Mouse (Mus musculus) hindbrain, postnatal 0 days (tissue): ENCODE measurements at regions not wholly inside any gene's neighbourhood (a gene's known extent, or its start where the extent isn't known, plus 50 kb on each side); places are given as distances from the start of the nearest gene placed in this dataset.

Experiments
- ATAC-seq: fragments of 200-750 bp; cut with Nextera tagmentation; 2 replicates; pipeline ENCODE4 v1.8.0; 2017; ENCODE audit warnings: mild to moderate bottlenecking, moderate TSS enrichment, moderate library complexity
- DNase-seq: peaks from one replicate; pipeline ENCODE4 v3.0.0-alpha.2; 2015; ENCODE audit warnings: low spot score
- H3K27ac ChIP-seq: fragments of 300-500 bp; sonication (generic); 2 replicates; pipeline ENCODE4 v1.5.1; 2014; ENCODE audit warnings: mild to moderate bottlenecking
- H3K27me3 ChIP-seq: fragments of 300-500 bp; sonication (generic); 2 replicates; pipeline ENCODE4 v1.6.1; 2014; ENCODE audit warnings: low read length, mixed read lengths; ENCODE audit not compliant: insufficient read depth
- H3K36me3 ChIP-seq: fragments of 300-500 bp; sonication (generic); 2 replicates; pipeline ENCODE4 v1.6.1; 2014; ENCODE audit warnings: low read length, mixed read lengths; ENCODE audit not compliant: insufficient read depth
- H3K4me1 ChIP-seq: fragments of 300-500 bp; sonication (generic); 2 replicates; pipeline ENCODE4 v1.6.1; 2014; ENCODE audit warnings: antibody characterized with exemption, low read length, mixed read lengths; ENCODE audit not compliant: insufficient read depth
- H3K4me2 ChIP-seq: fragments of 300-500 bp; sonication (generic); 2 replicates; pipeline ENCODE4 v1.6.1; 2014; ENCODE audit warnings: low read depth, mild to moderate bottlenecking, low read length, moderate library complexity, mixed read lengths
- H3K4me3 ChIP-seq: fragments of 300-500 bp; sonication (generic); 2 replicates; pipeline ENCODE4 v1.5.1; 2014; ENCODE audit warnings: low read length
- H3K9ac ChIP-seq: fragments of 300-500 bp; sonication (generic); replicated peaks from 2 replicates; pipeline ENCODE4 v1.6.1; 2014; ENCODE audit warnings: mild to moderate bottlenecking, low read length, moderate library complexity, mixed read lengths
- H3K9me3 ChIP-seq: fragments of 300-500 bp; sonication (generic); 2 replicates; pipeline ENCODE4 v1.6.1; 2016; ENCODE audit warnings: low read length, mixed read lengths
- CTCF ChIP-seq: IDR thresholded peaks from 2 replicates; pipeline ENCODE4 v1.5.1; 2016; ENCODE audit warnings: antibody characterized with exemption, control low read depth, low read depth
- WGBS: fragments of 180-500 bp; shearing (Covaris S2); extraction: QIAGEN DNeasy Blood & Tissue Kit; methylation state at CpG from one replicate; pipeline ENCODE4 v1.1.7; 2014; 5-methylcytosine and 5-hydroxymethylcytosine counted together

DNA sequence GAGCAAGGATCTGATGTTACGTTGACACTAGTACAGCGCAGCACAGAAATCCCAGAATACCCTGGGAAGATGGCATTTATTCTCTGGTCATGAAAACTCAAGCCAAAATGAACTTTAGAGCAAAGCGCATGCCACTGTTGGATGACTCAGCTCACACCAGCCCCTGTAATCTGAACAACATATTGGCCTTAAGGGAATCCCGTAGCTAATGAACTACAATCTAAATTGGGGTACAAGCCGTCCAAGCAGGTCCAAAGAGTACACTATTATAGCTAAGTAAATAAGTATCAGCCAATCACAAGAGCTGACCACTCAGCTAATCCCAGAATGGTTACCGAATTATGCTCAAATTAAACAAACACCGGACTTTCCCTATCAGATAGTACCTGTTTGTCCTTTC, 62.0 kb upstream of the Acsl1 start:
- no peak overlapping the region for H3K9ac ChIP-seq

DNA sequence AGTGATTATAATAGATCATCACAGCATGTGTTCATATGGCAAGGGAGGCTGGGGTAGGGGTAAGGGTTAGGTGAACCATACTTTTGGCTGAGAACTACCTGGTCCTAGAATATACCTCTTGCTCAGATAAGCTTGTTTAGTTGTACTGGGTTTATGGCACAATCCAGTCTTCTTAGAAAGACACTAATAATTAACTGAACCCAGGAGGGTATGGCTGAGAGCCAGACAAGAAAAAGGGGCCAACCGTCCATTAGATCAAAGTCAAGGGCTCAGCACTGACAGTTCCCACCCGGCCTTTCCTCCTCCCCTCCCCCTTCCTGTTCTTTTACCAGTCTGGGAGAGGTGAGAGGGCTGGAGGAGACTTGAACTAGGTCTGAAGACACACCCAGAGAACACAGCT, 61.5 kb upstream of the Acsl1 start:
- ATAC-seq: no peak
- Histone ChIP-seq H3K4me2 (no peak overlapping the region), H3K27ac (no peak overlapping the region), H3K4me3 (no peak overlapping the region), H3K4me1 (no peaks in the 10 kb centered on the region), H3K36me3 (no peaks in the 10 kb centered on the region), H3K9me3 (no peaks in the 10 kb centered on the region), H3K27me3 (no peaks in the 10 kb centered on the region), H3K9ac (no peak overlapping the region)
- WGBS: 45% methylated on average over 2 of the region's 2 CpGs
- no peak for TF ChIP-seq CTCF
- DNase-seq: no peak

More for the DNA sequence above, 62.0 kb upstream of the Acsl1 start:
- no peaks in the 10 kb centered on the region for H3K4me1 ChIP-seq
- H3K4me2 ChIP-seq: no peak overlapping the region
- H3K4me3 ChIP-seq: no peak overlapping the region
- DNase-seq (no peak), ATAC-seq (no peak)
- no peaks in the 10 kb centered on the region for H3K27me3 ChIP-seq
- no peaks in the 10 kb centered on the region for H3K9me3 ChIP-seq
- 93% methylated on average over 7 of the region's 7 CpGs for whole genome bisulfite sequencing
- no peak for TF ChIP-seq CTCF
- no peak overlapping the region for H3K27ac ChIP-seq
- H3K36me3 ChIP-seq: no peaks in the 10 kb centered on the region

DNA sequence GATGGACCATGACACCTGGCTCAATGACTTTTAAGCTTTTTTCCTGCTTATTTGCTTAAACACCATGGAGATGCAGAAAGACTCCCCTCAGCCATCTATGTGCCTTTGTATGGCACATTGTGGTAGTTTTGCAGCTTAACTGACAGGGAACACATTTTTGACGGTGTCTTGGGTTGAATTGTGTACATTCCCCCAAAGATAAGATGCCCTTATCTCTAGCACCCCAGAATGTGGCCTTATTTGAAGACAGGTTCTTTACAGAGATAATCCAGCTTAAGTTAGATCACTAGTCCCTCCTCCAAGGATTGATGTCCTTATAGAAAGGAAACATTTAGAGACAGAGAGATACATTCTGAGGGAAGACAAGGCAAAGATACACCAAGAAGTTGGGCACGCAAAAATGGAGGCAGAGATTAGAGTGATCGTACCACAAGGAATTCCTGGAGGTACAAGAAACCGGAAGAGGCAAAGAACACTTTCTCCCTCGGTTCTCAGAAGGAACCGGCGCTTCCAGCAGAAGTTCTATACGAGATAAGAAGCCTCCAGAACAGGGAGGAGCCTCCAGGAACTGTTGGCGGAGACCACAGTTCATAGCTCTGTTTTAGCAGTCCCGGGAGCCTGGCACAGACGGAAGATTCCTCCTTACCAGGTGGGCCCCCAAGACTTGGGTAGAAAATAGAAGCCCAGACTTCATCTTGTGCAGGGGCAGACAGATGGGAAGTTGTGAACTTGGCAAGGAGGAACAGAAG, 58.8 kb upstream of the Acsl1 start:
- H3K4me2 ChIP-seq: no peak overlapping the region
- H3K27me3 ChIP-seq: no peaks in the 10 kb centered on the region
- no peak for DNase-seq
- H3K4me3 ChIP-seq: no peak overlapping the region
- no peak for ATAC-seq
- H3K27ac ChIP-seq: no peak overlapping the region
- 89% methylated on average over 11 of the region's 11 CpGs for WGBS
- no peaks in the 10 kb centered on the region for H3K9me3 ChIP-seq
- no peak for TF ChIP-seq CTCF
- no peak overlapping the region for H3K9ac ChIP-seq
- no peaks in the 10 kb centered on the region for H3K36me3 ChIP-seq
- H3K4me1 ChIP-seq: no peaks in the 10 kb centered on the region

DNA sequence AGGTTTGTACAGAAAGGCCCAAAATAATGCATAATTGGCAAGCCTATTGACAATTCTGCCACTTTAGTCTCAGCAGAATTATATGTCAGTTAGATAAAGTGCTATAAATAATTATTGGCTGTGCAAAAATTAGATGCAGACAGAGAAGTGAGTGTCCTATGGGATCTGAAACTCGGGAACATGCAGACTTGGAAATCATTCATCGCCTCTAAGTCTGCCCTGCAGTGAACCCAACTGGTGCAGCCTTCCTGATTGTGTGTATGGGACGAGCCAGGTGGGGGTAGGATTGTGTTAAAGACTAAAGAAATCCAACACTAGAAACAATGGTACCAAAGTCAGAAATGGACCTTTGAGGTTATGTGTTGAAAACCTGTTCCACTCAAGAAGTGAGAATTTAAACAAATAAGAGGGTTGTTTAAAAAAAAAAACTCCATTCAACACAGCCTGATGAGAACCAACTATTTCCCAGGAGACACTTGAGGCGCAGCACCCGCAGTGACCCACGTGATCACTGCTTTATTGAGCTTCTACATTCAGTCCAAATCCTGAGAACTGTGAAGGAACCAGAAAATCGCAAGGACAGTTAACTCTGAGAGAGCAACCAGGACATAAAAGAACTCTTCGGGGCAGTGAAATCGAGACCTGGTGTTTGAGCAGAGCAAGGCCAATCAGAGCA, 57.4 kb upstream of the Acsl1 start:
- Histone ChIP-seq H3K27ac (no peak overlapping the region), H3K4me3 (no peak overlapping the region), H3K4me1 (no peaks in the 10 kb centered on the region), H3K9ac (no peak overlapping the region), H3K27me3 (no peaks in the 10 kb centered on the region), H3K4me2 (no peak overlapping the region), H3K9me3 (no peaks in the 10 kb centered on the region), H3K36me3 (no peaks in the 10 kb centered on the region)
- 74% methylated on average over 9 of the region's 9 CpGs for WGBS
- DNase-seq (no peak), ATAC-seq (no peak)
- no peak for TF ChIP-seq CTCF

DNA sequence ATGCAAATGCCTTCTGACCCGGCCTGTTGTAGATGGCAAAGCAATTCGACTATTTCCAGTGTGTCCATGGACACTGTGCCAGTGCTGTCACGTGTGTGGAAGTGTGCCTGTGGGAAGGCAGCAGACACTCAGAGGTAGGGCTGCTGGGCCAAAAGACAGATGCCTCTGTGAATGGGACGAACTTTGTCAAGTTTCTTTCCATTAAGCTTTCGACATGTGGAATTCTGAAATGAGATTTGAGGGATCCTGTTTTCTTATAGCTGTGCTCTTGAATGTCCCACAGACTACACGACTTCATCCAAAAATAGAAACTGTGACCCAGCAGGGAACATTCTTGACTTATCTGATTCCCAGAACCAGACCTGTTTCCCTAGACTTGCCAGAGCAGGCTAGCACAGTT, 56.0 kb upstream of the Acsl1 start:
- Histone ChIP-seq H3K9me3 (no peaks in the 10 kb centered on the region), H3K9ac (no peak overlapping the region)
- TF ChIP-seq CTCF: no peak

DNA sequence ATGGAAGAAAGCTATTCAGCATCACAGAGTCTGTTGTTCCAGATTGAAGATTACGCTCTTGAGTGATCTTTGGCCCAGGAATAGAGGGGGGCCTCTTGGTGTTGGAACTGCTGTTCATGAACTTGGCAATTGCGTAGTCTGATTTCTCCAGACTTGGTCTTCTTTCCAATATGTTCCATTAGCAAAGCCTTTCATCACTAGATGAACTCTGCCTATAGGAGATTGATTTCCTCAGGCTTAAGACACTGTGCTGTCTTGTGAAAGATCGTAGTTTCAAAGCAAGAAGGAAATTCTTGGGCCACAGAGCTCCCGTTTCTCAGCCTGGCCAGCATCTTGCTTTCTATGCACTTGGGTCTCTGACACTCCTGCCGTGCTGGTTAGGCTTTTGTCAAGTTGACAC, 51.4 kb upstream of the Acsl1 start:
- ATAC-seq (no peak), DNase-seq (no peak)
- no peak for TF ChIP-seq CTCF
- no peaks in the 10 kb centered on the region for H3K4me1 ChIP-seq
- no peak overlapping the region for H3K27ac ChIP-seq
- H3K27me3 ChIP-seq: no peaks in the 10 kb centered on the region
- H3K9me3 ChIP-seq: no peaks in the 10 kb centered on the region
- H3K4me2 ChIP-seq: no peak overlapping the region
- H3K36me3 ChIP-seq: no peaks in the 10 kb centered on the region
- no peak overlapping the region for H3K4me3 ChIP-seq
- no peak overlapping the region for H3K9ac ChIP-seq
- WGBS: 77% methylated on average over 5 of the region's 5 CpGs

More for the DNA sequence above, 56.0 kb upstream of the Acsl1 start:
- Histone ChIP-seq H3K27me3 (no peaks in the 10 kb centered on the region), H3K4me2 (no peak overlapping the region), H3K4me3 (no peak overlapping the region), H3K36me3 (no peaks in the 10 kb centered on the region), H3K4me1 (no peaks in the 10 kb centered on the region), H3K27ac (no peak overlapping the region)
- 78% methylated on average over 6 of the region's 6 CpGs for WGBS
- DNase-seq (no peak), ATAC-seq (no peak)

DNA sequence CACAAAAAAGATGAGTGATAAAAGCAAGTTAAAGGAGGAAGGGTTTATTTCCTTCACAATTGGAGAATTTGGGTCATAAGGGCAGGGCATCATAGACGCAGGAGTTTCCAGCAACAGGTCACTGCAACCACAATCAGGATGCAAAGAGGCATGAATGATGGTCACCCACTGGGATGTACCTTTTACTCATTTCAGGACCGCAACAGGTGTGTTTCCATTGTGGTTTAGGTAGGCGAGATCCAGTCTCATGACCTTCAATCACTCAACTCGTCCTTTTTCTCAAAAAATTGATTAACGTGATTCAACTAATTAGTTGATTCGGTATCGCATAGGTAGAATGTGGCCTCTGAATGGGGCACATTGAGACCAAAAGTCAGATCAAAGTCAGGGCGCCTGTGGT, 50.4 kb upstream of the Acsl1 start:
- H3K9me3 ChIP-seq: no peaks in the 10 kb centered on the region
- WGBS: 92% methylated on average over 8 of the region's 8 CpGs
- no peak for ATAC-seq
- no peaks in the 10 kb centered on the region for H3K27me3 ChIP-seq
- no peak overlapping the region for H3K4me2 ChIP-seq
- TF ChIP-seq CTCF: no peak
- H3K27ac ChIP-seq: no peak overlapping the region
- DNase-seq: no peak
- no peaks in the 10 kb centered on the region for H3K36me3 ChIP-seq
- H3K4me1 ChIP-seq: no peaks in the 10 kb centered on the region
- H3K4me3 ChIP-seq: no peak overlapping the region
- H3K9ac ChIP-seq: no peak overlapping the region
